Mouse (Mus musculus) frontal cortex, adult 2 months (tissue): ENCODE measurements at regions not wholly inside any gene's neighbourhood (a gene's known extent, or its start where the extent isn't known, plus 50 kb on each side); places are given as distances from the start of the nearest gene placed in this dataset.

Experiments
- DNase-seq, 2 experiments: peaks; one replicate each; pipeline ENCODE4 v3.0.0; 2022; ENCODE audit warnings: low spot score in 1 of 2; ENCODE audit errors: extremely low spot score in 1 of 2

- peak; percentile 35 to 90 for DNase-seq
Measured at GRCm38 (mm10) chr11:64898758-64899586, 79.9 kb upstream of the Elac2 start.

GRCm38 (mm10) chr11:64899587-64900278 is 79.1 kb upstream of the Elac2 start:
- DNase-seq: no peak

DNA sequence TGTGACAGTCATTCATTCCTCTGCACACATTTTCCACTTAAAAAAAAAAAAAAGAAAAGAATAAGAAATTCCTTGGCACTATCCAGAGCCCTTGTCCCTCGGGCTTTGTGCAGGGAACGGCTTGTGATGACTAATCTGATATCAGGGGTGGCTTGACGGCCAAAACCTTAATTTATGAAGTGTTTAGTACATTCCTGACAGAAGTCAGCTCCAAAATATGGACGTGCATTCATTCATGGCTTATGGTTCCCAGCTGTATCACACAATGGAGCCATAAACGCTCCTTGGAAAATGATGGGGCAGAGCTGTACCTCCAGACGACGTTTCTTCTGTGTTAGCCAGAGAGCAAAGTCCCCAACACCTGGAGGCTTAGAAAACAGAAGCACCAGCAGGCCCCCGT is 62.1 kb upstream of the Elac2 start:
- no peak for DNase-seq

DNA sequence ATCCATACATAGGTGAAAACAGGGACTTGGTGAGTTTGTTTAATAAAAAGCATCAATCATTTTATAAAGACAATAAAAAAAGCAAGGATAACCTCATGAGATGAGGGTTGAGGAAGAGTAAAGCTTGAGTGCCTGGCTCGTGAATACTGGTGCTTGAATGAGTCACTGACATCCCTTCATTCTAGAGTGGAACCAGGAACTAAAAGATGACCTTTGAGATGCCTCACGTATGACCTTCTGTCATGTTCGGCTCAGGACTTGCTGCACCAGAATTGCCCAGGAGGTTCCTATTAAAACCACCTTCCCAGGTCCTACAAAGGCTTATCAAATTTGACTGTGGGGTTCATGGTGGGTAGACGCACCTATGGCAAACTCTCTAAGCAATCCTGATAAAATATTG is 61.5 kb upstream of the Elac2 start:
- no peak for DNase-seq

GRCm38 (mm10) chr11:64924989-64925388 is 53.8 kb upstream of the Elac2 start:
- DNase-seq: no peak

GRCm38 (mm10) chr11:64925970-64926369 is 52.9 kb upstream of the Elac2 start:
- no peak for DNase-seq
